Mouse (Mus musculus) ES-Bruce4 (cell line): ENCODE measurements around the gene Ankrd13b. TPM values are rescaled to one million over a fixed set of nuclear protein-coding genes. Genes with fewer than 3 reads are reported as not detected.

ENCODE experiments used
- H3K27ac ChIP-seq: 2 replicates; pipeline ENCODE4 v1.5.1; 2012; ENCODE audit warnings: low read length, inconsistent platforms; ENCODE audit not compliant: insufficient read depth
- H3K27me3 ChIP-seq: 2 replicates; pipeline ENCODE4 v1.6.1; 2012; ENCODE audit warnings: mild to moderate bottlenecking, low read length, inconsistent platforms; ENCODE audit not compliant: control insufficient read depth, poor library complexity, insufficient read depth, severe bottlenecking
- H3K36me3 ChIP-seq: 2 replicates; pipeline ENCODE4 v1.6.1; 2012; ENCODE audit warnings: inconsistent platforms, mild to moderate bottlenecking, low read length, moderate library complexity; ENCODE audit not compliant: control insufficient read depth, poor library complexity, insufficient read depth, severe bottlenecking
- H3K4me1 ChIP-seq: one replicate; pipeline ENCODE4 v1.8.1; 2011; ENCODE audit warnings: low read length; ENCODE audit not compliant: control insufficient read depth, insufficient read depth
- H3K4me3 ChIP-seq: 2 replicates; pipeline ENCODE4 v1.5.1; 2011; ENCODE audit warnings: low read depth, mild to moderate bottlenecking, low read length
- H3K9ac ChIP-seq: 2 replicates; pipeline ENCODE4 v1.6.1; 2012; ENCODE audit warnings: low read depth, mild to moderate bottlenecking, inconsistent platforms; ENCODE audit not compliant: poor library complexity, severe bottlenecking
- H3K9me3 ChIP-seq: replicated peaks from 2 replicates; pipeline ENCODE4 v1.6.1; 2012; ENCODE audit warnings: mild to moderate bottlenecking, low read length, inconsistent platforms; ENCODE audit not compliant: control insufficient read depth, poor library complexity, insufficient read depth, severe bottlenecking
- CTCF ChIP-seq: IDR thresholded peaks from one replicate; pipeline ENCODE4 v1.8.1; 2011; ENCODE audit warnings: low read depth, low read length
- EP300 ChIP-seq: IDR thresholded peaks from 2 replicates; pipeline ENCODE4 v1.6.1; 2011; ENCODE audit warnings: low read depth, low read length; ENCODE audit not compliant: insufficient read depth
- POLR2A ChIP-seq: IDR thresholded peaks from one replicate; pipeline ENCODE4 v1.8.1; 2011; ENCODE audit warnings: low read length; ENCODE audit not compliant: insufficient read depth
- polyA plus RNA-seq: library from polyadenylated mRNA; stranded (reverse); fragments of >200 nt; gene quantifications from 2 replicates; pipeline ENCODE4 v1.2.4, GENCODE M21; 2011; ENCODE audit warnings: low read depth; ENCODE audit not compliant: missing spikeins, insufficient read depth, insufficient read length

The Ankrd13b gene
- polyA plus RNA-seq, 1 experiment, result 3.6 TPM

DNA sequence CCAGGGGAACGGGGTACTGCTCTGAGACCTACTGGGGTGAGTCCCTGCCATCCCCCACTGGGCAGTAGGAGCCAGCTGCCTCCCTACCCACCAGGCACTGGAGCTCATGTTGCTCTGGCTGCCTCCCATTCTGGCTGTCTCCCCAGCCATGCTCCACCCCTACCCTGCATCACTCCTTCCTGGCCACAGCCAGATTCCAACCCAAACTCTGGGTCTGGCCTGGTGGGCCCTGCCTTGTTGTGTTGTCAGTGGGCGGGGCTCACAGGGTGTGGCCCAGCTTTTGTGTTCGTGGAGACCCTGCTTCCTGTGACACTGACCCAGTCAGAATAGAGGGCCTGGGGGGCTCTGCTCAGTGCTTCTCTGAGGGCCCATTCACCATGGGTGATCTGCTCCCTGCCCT is 14.0 kb upstream of the Ankrd13b start:
- TF ChIP-seq CTCF, result no peak
- 0 out of 2 replicates have a peak, but pooled peaks have one; percentile 29 for TF ChIP-seq EP300
- H3K36me3 ChIP-seq, result peaks cover 35% of the 10 kb centered on the region
- no peaks in the 10 kb centered on the region for H3K27me3 ChIP-seq
- H3K9ac ChIP-seq, result no peak overlapping the region
- no peaks in the 10 kb centered on the region for H3K9me3 ChIP-seq
- no peak overlapping the region for H3K4me3 ChIP-seq
- peaks cover 13% of the 10 kb centered on the region for H3K4me1 ChIP-seq
- H3K27ac ChIP-seq, result peak overlapping the region; percentile 42

- peaks cover 35% of the 10 kb centered on the region for H3K36me3 ChIP-seq
- no peak overlapping the region for H3K27ac ChIP-seq
- TF ChIP-seq POLR2A (no peak), CTCF (no peak), EP300 (no peak)
- no peaks in the 10 kb centered on the region for H3K27me3 ChIP-seq
- peaks cover 14% of the 10 kb centered on the region for H3K4me1 ChIP-seq
- no peak overlapping the region for H3K4me3 ChIP-seq
- H3K9me3 ChIP-seq, result no peaks in the 10 kb centered on the region
- no peak overlapping the region for H3K9ac ChIP-seq
Measured at GRCm38 (mm10) chr11:77502481-77502880, 13.0 kb upstream of the Ankrd13b start.

DNA sequence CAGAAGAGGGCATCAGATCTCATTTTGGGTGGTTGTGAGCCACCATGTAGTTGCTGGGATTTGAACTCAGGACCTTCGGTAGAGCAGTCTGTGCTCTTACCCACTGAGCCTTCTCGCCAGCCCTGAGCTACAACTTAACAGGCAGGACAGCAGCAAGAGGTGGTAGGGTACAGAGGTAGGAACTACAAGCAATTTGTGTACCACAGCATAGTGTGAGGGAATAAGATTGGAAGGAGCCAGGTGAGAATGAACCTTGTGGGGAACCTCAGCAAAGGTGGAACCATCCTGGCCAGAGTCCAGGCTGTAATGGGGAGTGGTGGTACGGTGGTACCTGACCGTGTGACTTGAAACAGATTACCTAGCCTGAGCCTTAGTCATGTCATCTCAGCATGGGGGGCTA is 12.5 kb upstream of the Ankrd13b start:
- peaks cover 16% of the 10 kb centered on the region for H3K4me1 ChIP-seq
- H3K27ac ChIP-seq, result no peak overlapping the region
- no peaks in the 10 kb centered on the region for H3K9me3 ChIP-seq
- H3K4me3 ChIP-seq, result no peak overlapping the region
- no peak overlapping the region for H3K9ac ChIP-seq
- peaks cover 33% of the 10 kb centered on the region for H3K36me3 ChIP-seq
- no peaks in the 10 kb centered on the region for H3K27me3 ChIP-seq
- no peak for TF ChIP-seq POLR2A
- TF ChIP-seq EP300, result no peak
- no peak for TF ChIP-seq CTCF

DNA sequence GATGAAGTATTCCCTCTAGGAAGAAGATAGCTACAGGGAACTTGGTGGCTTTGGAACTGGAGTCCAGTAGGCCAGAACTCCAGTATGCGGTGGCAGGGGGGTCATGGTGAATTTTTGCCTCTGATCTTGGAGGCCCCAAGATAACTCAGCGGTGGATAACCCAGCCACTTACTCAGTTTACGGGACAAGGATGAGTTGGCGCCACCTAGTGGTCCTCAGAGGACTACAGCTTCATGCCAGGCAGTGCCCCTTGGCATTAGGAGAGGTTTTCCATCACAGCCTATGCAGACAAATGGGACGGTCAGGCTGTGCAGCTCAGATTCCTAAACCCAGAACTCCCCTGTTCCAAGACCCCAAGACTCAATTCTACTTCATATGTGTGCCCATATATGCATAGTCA is 11.9 kb upstream of the Ankrd13b start:
- no peak overlapping the region for H3K4me3 ChIP-seq
- H3K4me1 ChIP-seq, result peaks cover 16% of the 10 kb centered on the region
- no peak overlapping the region for H3K9ac ChIP-seq
- no peaks in the 10 kb centered on the region for H3K27me3 ChIP-seq
- TF ChIP-seq POLR2A (no peak), EP300 (no peak), CTCF (peak; percentile 81)
- no peaks in the 10 kb centered on the region for H3K9me3 ChIP-seq
- no peak overlapping the region for H3K27ac ChIP-seq
- peaks cover 28% of the 10 kb centered on the region for H3K36me3 ChIP-seq

- no peaks in the 10 kb centered on the region for H3K27me3 ChIP-seq
- peaks cover 18% of the 10 kb centered on the region for H3K4me1 ChIP-seq
- no peak for TF ChIP-seq EP300
- no peak for TF ChIP-seq POLR2A
- TF ChIP-seq CTCF, result no peak
- H3K27ac ChIP-seq, result 0 out of 2 replicates have a peak overlapping the region, but pooled peaks have one; percentile 7
- H3K4me3 ChIP-seq, result no peak overlapping the region
- H3K36me3 ChIP-seq, result peaks cover 22% of the 10 kb centered on the region
- H3K9ac ChIP-seq, result no peak overlapping the region
- no peaks in the 10 kb centered on the region for H3K9me3 ChIP-seq
Measured at GRCm38 (mm10) chr11:77500361-77501325, 11.2 kb upstream of the Ankrd13b start.

DNA sequence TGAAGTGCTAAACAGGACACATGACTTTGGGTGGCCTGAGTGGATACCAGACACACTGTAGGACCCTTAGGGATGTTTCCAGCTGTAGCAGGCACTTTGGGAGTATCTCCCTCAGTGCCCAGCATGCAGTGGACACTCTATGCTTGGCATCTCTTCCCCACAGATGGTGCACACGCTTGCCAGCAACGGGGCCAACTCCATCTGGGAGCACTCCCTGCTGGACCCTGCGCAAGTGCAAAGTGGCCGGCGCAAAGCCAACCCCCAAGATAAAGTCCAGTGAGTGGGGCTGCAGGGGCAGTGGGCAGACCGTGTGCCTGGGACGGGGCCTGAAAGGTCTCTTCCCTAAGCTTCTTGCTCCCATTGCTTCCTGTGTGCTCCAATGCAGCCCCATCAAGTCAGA is 9.9 kb upstream of the Ankrd13b start:
- H3K4me1 ChIP-seq, result peaks cover 24% of the 10 kb centered on the region
- no peaks in the 10 kb centered on the region for H3K27me3 ChIP-seq
- H3K9ac ChIP-seq, result no peak overlapping the region
- no peak overlapping the region for H3K4me3 ChIP-seq
- no peak overlapping the region for H3K27ac ChIP-seq
- TF ChIP-seq EP300 (no peak), CTCF (no peak), POLR2A (no peak)
- peaks cover 9% of the 10 kb centered on the region for H3K36me3 ChIP-seq
- no peaks in the 10 kb centered on the region for H3K9me3 ChIP-seq
